Mouse (Mus musculus) MN1 (cell line): ENCODE results near the gene Fancm.
"Not testable (repeated sequence)": the region's sequence is repeated elsewhere in the genome, so short reads cannot be mapped to it uniquely, and the experiment has no call there.

ENCODE experiments used
- DNase-seq: peaks from one replicate; pipeline ENCODE4 v3.0.0-alpha.2; 2016; ENCODE audit warnings: low spot score

Gene Fancm

DNA sequence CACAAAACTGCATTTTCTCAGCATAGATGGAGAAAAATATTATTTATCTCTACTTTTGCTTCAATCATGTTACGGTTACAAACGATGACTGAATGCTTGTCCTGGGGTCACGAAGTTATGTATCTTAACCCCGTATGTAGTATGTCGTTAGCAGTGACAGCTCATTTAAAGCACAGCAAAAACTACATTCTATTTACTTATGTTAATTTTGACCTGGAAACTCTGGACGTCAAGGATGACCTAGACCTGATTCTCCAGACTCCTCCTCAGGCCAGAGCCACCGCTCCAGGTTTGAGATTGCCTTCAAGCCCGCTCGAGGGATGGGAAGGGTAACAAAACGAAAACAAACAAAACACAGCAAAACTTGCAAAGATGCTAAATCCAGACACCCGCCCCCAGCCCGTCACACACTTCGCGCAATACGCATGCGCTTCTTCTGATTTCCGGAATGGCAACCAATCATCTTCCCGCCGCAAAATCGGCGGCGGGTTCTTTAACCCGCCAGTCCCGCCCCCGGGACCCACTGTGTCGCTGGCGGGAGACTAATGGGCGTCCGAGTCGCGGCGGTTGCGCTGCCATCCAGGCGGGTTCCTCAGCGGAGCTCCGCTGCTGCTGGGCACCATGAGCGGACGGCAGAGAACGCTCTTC lies at the start of gene Fancm:
TSS of gene Fancm (plus strand) at position 519 of the 648 bp plus-strand sequence.
- peak; percentile 96 for DNase-seq

- no peak for DNase-seq
Observed at GRCm38 (mm10) chr12:65035839-65036189, 39.6 kb upstream of the Fancm start.

DNA sequence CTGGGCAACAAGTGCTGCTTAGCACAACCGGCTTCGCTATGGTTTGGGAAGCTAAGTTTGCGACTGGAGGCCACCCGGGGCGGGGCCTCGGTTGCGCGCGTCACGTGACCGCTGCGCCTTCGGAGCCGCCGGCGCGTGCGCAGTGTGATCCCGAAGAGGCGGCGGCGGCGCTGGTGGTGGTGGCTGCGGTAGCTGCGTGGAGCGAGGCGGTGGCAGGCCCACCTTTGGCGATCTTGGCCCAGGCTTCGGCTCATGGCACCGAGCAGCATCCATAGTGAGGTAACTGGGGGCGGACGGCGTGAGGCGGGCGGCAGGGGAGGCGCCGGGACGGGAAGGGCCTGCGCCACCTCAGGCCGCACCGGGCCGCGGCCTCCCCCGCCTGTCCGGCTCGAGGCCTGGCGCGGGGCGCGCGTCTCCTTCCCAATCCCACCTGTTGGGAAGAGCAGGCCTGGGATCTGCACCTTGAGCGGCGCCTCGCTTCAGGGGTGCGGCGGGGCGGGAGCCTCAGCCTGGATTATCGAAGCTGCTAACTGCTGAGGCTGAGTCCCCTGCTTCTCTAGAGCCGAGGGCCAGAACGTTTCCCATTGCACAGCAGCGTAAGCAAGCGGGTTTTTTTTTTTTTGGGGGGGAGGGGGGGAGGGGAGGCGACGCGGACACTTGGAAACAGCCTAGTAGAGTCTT lies 39.1 kb upstream of the Fancm start, which contains the start of gene Prpf39:
TSS of gene Prpf39 (plus strand) at position 144 of the 681 bp plus-strand sequence.
- peak; percentile 95 for DNase-seq

DNA sequence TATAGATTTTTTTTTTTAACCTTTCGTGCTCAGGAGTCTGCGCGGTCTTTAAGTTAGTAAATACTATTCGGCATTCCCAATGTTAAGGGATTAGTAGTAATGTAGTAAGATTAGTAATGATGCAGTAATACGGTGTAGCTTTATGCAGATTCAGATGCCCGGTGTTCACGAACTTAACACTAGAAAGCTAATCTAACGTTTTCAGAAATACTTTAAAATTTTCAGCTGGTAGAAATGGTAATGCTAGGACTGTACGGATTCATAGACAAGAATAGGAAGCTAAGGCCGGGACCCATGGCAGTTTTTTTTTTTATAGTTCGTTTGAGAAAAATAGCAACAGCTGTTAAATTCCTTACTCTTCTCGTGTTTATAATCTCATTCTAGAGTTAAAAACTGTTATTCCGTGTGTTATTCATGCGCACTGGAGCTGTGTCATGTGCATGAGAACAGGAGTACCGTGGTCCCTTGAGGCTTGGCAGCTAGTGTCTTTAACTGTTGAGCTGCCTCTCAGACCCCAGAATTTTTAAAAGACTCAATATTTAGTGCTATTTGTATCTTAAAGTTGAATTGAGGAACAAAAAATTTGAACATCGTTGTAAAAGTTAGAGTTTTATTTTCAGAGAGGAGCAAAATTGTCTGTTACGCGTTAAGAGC lies 38.4 kb upstream of the Fancm start:
- peak; percentile 45 for DNase-seq

DNA sequence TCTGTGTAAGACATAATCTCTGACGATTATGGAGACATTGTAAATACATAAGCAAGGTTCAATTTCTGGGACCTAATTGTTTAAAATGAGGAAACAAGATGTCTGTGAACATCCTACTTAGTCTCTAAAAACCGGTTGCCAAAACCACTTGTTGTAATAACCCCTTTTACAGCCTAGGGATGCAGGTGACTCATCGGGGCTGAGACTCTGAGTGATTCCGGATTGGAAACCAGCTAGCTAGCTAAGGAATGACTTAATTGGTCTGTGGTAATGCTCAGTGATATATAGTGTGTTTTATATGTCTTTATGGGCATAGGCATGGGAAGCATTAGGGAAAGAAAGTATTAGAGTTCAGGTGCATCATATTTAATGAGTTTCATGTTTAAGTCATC lies 37.9 kb upstream of the Fancm start:
- DNase-seq = peak; percentile 72

DNA sequence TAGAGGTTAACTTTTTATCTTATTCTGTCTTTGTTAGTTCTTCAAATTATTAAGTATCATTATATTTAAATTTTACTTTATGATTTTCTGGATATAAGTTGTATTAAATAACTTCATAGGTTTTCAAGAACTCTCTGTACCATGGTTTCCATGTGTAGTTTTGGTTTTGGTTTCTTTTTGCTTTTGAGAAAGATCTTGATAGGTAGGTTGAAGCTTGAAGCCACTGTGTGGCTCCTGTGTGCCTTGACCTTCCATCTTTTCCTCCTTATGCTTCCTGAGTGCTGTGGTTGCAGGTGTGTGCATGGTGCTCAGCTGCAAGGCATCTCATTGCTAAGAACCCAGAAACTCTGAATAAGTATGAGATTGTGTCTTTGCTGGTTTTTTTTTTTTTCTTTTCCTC lies 26.6 kb upstream of the Fancm start:
- DNase-seq = no peak

DNA sequence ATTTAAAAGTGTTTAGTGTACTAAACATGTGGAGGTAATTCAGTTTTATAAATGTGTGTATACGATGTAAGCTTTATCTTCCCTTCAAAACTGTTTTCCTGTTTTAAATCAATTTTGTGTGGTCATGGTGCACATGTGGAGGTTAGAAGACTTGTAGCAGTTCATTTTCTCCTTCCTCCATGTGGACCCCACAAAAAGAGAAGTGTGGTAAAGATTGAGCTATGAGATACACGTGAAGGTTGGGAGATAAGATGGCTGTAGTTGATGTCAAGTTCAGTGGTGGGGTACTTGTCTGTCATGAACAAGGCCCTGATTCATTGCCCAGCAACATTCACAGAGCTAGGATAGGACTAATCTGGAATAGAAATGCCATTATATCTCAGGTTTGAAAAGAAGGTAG lies 17.2 kb upstream of the Fancm start:
- DNase-seq = no peak

GRCm38 (mm10) chr12:65061082-65061481 lies 14.3 kb upstream of the Fancm start:
- DNase-seq = no peak

DNA sequence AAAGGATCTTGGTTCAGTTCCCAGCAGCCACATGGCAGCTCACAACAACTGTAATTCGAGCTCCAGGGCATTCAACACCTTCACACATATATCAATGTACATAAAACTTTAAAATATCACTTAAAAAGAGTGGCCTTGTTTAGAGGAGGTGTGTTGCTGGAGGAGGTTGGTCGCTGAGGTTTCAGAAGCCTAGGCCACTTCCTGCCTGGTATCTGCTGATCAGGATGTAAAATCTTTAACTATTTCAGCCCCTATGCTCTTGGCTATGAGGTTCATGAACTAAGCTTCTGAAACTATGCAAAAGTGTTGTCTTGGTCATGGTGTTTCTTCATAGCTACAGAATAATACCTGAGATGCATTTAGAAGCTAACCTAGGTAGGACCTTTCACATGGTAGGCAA lies 10.2 kb upstream of the Fancm start:
- no peak for DNase-seq

GRCm38 (mm10) chr12:65066234-65066633 lies 9.2 kb upstream of the Fancm start:
- no peak for DNase-seq

- DNase-seq = no peak
Observed at GRCm38 (mm10) chr12:65068409-65068808, 7.0 kb upstream of the Fancm start.

DNA sequence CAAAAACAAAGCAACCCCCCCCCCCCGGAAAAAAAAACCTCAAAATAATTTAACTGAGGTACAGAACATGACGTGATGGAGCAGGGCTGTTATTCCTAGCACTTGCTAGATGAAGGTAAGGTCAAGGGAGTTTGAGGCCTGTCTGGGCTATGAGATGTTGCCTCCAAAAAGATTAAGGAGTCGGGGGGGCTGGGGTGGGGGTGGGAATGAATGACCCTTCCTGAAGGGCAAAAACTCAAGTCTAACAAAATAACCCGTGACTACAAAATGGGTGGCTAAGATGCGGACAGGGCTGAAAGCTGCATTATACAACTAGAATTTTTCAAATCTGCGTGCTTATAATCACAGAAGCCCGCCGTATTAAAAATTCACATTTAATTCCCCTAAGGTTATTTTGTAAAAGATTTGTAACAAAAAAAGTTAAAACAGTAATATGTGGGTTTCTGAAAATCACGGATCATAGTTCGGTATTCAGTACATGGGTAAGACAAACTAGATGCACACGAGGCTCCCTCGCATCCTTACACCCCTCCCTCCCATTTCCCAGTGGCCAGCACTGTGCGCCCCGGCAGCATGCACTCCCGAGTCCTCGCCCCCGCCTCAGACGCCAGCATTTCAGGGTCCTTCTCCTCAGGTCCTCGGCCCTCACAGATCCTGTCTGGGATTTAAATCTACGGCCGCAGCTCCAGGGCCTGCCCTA lies 2.3 kb upstream of the Fancm start:
- no peak for DNase-seq

DNA sequence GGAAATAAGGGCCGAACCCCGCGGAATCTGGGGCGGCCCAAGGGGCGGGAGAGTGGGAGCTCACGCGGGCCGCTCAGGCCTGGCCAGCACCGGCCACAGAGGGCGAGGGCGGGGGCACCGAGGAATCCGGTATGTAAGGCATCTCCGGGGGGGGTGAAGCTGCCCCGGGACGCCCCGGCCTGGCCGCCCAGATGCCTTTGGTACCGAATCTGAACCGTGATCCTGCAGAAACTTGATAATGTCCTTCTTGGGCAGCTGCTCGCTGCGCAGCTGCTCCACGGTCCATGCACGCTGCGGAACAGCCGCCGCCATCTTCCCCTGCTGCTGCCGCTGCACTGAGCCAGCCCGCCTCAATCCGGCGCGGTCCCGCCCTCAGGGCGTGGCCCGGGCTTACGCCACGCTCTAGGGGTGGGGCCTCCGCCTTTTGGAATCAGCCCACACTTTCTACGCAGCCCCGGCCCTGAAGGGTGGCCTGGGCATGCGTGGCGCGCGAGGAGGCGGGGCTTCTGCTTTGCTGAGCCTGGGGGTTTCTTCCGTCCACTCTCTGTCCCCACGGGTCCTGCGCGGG lies 1.7 kb upstream of the Fancm start, which contains the start of gene Fkbp3:
TSS of gene Fkbp3 (minus strand) at position 397 of the 568 bp plus-strand sequence.
- peak; percentile 99 for DNase-seq

- peak; percentile 30 for DNase-seq
Observed at GRCm38 (mm10) chr12:65074651-65075050, 752 bp upstream of the Fancm start.

DNA sequence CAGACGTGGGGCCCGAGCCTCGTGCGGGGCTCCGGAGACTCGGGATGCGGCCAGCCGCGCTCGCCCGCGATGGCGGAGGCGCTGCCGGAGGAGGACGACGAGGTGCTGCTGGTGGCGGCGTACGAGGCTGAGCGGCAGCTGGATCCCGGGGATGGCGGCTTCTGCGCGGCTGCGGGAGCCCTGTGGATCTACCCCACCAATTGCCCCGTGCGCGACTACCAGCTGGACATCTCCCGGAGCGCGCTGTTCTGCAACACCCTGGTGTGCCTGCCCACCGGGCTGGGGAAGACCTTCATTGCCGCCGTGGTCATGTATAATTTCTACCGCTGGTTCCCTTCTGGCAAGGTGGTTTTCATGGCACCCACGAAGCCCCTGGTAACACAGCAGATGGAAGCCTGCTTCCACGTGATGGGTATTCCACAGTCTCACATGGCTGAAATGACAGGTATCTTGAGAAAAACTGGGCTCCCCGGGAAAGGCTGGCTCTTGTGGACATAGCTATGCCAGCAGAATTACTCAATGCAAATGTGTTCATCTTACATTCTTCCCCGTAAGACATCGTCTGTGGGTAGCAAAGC lies 419 bp downstream of the Fancm start:
- peak; percentile 48 for DNase-seq

DNA sequence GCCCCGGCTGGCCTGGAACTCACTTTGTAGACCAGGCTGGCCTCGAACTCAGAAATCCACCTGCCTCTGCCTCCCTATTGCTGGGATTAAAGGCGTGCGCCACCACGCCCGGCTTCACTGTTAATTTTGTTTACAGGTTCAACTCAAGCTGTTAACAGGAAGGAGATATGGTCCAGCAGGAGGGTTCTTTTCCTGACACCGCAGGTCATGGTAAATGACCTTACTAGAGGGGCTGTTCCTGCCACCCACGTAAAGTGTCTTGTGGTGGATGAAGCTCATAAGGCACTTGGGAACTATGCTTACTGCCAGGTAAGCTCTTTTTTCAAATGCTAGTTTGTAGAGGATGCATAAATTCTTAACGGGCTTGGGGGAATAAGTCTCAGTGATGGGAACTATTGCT lies 1.5 kb downstream of the Fancm start:
- DNase-seq = no peak

DNA sequence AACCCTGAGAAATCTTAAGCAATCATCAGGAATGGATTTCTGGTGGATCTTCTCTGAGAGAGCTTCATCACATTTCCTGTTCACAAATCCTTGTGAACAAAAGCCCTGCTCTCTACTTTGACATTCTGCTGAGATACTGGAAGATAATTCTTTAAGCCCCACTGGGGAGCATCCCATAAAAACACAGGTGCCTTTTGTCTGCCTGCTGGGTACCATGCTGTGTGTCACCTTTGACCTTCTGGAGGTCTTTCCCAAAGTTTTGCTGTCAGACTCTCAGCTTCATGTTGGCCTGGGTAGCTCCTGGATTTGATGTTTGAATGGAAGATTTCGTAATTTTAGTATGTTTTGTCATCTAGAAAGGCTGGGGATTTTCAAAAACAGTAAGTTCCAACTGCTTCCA lies 33.3 kb downstream of the Fancm start:
- DNase-seq = no peak

DNA sequence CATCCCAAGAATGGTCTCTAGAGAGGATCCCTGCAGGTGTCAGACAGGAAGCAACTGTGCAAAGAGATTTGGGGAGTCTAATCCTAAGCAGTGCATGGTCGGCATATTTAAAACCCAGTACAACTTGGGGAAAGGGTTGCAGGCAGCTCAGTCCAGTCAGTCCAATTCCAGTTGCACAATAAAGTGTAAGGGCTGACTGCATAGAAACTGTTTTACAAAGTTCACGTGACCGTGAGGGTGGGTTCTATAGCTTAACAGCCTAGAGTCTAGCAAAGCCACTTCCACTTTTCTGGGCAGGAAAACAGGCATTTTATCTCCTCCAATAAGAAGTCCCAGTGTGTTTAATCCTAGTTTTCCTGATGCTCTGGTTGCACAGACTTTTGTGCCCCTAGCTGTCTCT lies 36.1 kb downstream of the Fancm start:
- DNase-seq = no peak

DNA sequence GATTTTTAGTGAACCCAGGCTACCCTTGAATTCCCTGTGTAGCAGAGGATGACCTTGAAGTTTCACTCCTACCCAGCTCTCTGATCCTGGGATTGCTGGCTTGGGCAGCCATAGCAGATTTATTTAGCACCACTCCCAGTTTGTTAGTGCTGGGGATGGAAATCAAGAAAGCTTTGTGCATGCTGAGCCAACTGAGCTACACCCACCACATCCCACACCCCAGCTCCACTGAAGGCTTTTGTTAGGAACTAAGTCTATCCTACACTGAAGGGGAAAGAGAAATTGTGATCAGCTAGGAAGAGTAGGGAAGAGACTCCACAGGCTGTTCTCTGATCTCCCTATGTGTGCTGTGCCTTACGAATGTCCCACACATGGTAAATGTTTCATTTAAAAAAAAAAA lies 37.4 kb downstream of the Fancm start:
- no peak for DNase-seq

DNA sequence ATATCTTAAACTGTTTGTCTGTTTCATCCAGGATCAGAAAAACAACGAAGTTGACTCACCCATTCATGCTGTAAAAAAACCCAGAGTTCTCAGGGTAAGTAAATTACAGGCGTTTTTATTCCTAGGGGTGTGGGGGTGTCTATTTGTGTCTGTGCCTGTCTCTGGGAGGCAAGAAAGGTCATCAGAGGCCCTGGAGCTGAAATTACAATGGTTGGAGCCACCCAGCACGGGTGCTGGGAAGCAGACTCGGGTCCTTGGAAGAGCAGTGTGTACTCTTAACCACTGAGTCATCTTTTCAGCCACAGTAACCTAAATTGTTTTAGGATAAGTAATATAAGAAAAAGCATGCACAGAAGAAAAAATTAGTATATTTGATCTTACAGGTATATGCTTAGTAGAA lies 38.5 kb downstream of the Fancm start:
- no peak for DNase-seq

DNA sequence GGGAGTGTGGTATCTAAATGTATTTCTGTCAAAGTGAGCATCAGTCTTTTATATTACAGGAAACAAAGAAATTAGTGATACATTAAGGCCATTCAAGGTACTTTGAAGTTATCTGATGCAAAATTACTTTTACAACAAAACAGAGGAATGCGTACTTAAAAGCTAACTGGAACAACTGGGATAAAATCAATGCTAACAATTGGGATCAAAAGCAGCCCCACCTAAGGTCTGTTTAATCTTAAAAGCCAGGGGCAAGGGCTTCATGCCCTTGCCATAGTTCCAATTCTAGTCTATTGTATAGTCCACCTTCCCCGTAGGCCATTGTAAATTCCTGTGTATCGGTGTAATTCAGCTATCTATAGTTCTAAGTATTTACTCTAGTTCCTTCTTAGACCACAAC lies 39.6 kb downstream of the Fancm start:
- DNase-seq = not testable (repeated sequence)

GRCm38 (mm10) chr12:65118968-65119367 lies 43.6 kb downstream of the Fancm start:
- DNase-seq = no peak
